Mouse (Mus musculus) heart, adult 11 months (tissue): ENCODE measurements at regions not wholly inside any gene's neighbourhood (a gene's known extent, or its start where the extent isn't known, plus 50 kb on each side); places are given as distances from the start of the nearest gene placed in this dataset.

ENCODE experiments used
- DNase-seq: peaks from one replicate; pipeline ENCODE4 v3.0.0; 2022

DNA sequence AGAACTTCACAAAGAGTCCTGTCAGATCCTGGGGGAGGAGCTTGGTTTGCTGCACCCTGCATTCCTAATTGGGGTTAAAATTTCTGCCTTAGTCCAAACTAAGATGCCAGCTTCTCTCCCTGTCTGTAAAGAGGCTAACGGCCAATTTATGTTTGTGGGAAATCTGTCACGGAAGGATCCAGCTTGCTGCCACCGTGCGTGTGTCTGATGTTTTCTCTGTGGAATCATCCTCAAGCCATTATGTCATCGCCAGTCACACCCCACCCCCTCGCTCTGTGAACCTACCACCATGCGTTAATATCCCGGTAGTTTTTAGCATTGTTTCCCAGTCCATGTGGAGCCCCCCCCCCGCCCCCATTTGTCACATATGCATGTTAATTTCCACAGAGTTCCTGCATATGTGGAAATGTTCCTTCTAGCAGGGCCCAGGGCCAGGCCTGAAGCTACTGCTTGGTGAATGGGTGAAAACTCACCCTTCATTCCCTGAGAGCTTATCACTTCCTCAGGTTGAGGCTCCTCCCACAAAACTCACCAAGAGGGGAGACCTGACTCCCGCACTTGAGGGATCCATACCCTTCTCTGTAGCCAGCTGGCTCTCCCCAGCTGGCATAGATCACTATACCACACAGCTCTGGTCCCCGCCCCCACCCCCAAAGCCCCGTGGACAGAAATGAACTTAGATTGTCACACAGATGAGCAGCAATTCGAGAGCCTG is 233.4 kb downstream of the Bcl11b start:
- DNase-seq: peak; percentile 78

DNA sequence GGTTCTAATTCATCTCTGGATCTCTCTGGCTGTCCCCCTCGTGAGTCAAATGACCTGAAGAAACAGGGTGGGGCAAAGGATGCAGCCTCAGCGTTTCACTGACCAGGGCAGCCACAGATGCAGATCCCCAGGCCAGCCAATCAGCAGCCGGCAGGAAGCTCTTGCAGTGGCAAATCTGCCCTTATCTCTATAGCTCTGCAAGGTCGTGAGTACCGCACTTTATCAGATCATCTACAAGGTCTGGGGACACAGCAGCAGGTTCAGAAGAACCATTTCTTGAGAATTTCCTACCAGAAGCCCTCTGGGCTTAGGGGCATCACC is 232.9 kb downstream of the Bcl11b start:
- peak; percentile 83 for DNase-seq

DNA sequence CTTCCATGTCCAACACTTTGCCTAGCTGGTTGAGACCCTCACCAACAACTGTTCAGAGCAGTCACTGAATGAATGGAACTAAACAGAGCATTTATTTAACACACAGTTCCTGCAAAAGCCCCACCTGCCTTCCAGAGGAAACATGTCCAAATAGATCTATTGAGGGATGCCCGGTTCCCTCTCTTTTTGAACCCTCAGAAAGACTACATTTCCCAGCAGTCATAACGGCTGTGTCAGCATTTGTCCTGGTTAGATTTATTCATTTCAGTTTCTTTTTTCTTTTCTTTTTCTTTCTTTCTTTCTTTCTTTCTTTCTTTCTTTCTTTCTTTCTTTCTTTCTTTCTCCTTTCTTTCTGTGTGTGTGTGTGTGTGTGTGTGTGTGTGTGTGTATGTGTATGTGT is 232.1 kb downstream of the Bcl11b start:
- DNase-seq: no peak

DNA sequence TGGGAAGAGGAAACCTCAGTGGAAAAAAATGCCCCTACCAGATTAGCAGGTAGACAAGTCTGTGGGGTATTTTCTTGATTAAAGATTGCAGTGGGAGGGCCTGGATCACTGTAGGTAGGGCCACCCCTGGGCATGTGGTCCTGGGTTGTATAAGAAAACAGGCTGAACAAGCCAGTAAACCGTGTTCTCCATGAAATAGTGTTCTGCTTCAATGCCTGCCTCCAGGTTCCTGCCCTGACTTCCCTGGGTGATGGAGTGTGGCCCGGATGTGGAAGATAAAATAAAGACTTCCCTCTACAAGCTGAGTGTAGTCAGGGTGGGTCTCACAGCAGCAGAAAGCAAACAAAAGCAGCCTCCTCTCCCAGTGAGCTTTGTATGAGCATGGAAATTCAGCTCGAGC is 231.6 kb downstream of the Bcl11b start:
- DNase-seq: no peak

DNA sequence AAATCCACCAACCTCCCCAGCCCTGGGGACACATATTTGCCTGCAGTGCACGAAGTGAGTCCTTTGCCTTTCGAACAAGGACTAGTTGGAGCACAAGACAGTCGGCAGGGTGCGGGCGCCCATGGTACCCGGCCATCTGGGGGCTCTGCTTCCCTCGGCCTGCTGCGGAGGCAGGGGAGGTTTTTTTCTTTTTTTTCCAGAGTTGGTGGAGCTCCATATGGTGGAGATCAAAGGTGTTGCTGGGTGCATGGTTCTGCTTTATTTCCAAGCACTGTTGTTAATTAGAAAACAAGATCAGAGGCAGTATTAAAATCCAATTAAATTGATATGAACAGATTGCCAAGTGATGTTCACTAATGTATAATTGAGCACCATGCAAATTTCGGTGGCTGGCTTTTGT is 225.4 kb downstream of the Bcl11b start:
- no peak for DNase-seq

DNA sequence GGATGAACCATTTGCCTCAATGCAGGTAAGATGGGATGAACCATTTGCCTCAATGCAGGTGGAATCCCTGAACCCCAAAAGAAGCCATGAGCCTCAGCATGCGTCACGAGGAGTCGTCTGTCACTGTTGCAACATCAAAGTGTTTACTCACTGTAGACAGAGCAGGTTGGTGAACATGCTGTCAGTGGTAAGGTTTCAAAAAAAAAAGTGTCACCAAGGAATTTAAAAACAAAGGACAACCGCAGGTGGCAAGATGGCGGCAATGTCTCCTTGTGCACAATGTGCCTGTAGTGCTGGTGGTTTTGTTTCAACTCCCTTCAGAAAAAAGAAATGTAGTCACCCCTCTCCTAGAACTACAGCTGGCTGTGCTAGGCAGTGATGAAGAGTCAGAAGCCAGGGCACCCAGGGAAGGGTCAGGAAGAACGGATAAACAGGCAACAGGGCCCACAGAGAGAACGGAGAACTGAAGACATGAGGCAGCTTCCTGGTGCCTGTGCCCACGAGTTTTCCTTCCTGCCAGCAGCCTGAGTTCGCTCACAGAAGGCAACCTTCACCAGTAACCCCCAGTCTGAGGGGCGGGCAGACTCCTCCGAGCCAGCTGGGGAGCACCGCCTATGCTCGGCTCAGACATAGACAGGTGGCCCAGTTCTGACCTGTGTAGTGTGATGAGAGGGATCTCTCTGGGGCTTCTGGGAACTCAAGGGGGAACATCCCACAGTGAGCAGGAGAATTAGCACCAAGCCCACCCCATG is 223.9 kb downstream of the Bcl11b start:
- DNase-seq: no peak

DNA sequence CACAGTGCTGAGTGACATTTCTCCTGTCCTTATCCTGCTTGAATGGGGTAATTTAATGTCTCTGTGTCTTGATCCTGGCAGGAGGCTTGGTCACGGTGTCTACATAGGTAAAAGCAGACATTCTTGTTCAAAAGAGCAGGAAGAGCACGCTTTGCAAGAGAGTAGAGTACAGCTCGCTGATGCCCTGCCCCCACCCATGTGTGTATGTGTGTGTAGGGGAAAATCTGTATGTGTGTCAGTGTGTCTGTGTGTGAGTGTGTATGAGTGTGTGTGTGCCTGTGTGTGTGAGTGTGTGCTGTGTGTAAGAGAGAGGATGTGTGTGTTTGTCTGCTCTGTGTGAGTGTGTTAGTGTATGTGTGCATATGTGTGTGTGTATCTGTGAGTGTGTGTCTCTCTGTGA is 221.3 kb downstream of the Bcl11b start:
- DNase-seq: no peak

DNA sequence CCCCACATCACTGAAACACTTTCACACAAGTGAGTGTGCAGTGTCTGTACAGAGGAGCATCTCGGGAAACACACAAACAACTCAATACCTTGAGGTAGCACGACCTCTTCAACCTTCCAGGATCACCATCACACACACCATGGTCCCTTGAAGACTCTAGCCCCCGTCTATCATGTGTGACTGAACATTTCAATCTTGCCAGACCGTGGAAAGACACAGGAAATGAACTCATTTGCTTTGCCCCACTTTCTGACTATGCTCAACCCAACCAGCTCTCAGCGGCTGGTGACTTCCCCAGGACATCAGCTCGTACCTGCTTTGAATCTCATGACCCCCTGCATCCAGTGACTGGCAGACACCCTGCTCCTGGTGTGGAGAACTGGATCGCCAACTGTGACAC is 219.6 kb downstream of the Bcl11b start:
- no peak for DNase-seq

DNA sequence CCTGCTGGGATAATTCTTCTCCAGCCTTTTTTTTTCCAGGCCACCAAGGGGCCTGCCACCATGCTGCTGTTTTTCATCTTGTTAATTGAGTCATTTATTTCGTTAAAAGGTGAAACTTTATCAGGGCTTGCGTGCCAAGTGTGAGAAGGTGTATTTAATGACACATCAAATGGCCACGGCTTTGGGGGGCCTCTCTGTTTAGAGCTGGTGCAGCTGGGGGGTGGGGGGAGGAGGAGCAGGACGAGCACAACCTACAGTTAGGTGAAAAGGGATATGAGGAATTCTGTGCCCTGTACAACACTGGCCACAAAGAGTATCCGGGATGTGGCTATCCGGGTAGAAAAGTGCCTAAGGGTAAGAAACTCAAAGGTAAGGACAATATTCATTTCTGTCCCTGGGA is 213.6 kb downstream of the Bcl11b start:
- no peak for DNase-seq

DNA sequence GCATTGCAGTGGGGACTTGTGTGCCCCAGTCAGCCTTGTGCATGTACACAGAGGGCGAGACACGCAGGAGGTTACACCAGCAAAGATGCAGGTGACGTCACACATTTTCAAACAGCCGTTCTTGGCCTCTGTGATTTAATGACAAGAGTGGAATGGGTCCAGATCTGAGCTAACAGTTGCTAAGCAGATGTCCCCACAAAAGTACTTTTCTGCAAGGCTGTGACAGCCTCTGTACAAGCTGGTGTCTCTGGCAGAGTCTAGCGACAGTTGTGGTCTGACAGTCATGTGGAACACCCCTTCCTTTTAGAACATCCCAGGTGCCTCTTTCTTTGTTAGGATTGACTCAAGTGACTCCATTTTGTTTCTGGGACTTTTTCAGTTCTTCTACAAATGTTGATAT is 203.1 kb downstream of the Bcl11b start:
- no peak for DNase-seq

DNA sequence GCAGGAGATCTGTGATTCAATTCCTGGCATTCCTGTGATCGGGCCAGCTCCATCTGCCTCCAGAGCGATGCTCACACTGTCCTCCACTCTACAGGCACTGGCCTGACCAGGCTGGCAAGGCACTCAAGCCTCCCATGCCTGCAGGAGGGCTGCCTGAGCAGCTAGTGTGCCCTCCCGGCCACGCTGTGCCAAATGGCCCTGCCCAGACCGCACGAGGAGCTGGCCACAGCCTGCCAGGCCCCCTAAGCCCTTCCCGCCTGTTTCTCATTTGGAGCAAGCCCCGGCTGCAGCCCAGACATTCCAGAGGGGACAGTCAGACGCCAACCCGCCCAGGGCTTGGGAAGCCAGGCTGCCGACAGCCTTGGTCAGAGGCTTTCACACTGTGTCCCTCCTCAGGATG is 195.8 kb downstream of the Bcl11b start:
- DNase-seq: peak; percentile 93

DNA sequence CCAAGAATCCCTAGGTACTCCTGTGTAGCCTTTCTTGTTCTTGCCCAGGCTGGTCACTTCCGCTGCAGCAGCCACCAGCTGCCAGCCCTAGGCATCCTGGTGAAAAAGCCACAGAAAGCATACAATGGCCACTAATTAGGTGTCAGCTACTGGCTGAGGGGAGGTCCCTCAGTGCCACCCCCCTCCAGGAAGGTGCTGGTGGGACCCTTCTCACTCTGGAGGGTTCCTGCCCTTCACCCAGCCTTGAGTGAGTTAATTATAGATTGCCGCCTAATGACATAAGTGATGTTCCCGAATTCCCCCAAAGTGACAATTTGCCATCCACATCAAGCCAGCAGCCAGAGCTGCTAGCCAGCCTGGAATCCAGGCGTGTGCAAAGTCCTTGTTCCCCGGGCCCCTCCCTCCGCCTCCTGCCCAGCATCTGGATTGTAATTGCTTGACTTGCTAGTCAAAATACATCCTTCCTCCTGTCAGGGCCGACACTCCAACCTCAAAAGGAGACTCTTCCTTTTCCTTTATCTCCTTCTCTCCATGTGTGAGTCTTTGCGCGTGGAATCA is 195.2 kb downstream of the Bcl11b start:
- DNase-seq: no peak

DNA sequence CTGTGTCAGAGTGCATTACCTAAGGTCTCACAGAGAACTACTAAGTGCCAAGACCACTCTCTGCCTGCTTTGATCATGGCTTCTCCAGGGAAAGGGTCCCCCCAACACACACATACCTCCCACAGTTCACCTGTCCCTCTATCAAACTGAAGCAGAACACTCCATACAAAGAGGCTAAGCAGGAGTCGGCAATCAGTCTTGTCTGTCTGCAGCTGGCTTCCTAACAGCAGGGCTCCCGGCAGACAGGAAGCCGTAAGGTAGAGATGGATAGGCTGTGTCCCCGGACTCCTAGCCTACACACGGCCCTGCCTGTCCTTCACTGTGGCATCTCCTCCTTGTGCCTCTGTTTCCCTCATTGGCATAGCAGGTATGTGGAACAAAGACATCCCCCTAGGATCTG is 192.2 kb downstream of the Bcl11b start:
- DNase-seq: no peak

DNA sequence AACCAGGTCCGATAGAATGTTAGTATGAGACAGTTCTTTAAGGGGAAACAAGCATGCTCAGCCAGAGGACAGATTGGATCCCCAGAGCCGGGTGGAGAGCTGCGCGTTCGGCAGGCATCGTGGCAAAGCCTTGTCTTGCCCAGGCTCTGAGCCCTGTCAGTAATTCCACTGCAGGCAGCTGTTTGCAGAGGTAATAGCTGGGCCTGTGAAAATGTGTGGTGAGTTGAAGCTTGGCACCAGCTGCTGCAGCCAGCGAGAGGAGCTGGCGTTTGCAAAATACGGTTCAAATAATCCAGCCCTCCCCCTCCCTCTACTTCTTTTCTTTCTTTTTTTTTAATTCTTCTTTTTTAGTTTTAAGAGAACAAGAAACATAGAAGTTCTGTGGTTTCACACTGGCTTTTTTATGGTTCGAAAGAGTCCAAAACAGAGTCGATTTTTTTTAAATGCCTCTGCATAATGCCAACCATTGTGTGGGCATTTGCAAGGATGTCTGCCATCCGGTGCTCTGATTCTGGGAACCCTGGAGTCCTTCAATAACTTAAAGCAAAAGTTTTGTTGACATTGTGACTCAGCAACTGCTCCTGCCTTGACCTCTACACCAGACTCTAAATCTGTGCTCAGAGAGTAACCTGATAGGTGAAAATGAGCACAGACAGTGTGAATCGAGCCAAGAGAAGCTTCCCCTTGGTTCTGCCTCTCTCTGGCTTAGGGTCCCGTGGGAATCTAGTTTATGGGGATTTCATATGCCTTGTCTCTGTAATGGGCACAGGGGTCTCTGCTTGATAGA is 190.7 kb downstream of the Bcl11b start:
- DNase-seq: no peak

DNA sequence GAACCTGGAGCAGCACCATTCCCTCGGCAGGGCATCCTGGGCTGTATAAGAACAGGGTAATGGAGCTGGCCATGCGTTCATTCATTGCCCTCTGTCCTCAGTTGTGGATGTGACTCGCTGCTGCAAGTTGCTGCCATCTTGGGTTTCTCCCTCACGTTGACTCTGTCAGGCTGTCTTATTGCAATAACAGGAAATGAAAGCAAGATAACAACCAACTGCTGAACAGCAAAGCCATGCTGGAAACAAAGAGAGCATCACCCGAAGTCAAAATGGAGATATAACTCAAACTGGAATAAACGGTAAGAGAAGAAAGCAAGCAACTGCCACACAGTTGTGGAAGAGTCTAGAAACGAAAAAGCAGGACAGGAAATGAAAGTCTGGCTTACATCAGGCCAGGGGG is 188.5 kb downstream of the Bcl11b start:
- no peak for DNase-seq

DNA sequence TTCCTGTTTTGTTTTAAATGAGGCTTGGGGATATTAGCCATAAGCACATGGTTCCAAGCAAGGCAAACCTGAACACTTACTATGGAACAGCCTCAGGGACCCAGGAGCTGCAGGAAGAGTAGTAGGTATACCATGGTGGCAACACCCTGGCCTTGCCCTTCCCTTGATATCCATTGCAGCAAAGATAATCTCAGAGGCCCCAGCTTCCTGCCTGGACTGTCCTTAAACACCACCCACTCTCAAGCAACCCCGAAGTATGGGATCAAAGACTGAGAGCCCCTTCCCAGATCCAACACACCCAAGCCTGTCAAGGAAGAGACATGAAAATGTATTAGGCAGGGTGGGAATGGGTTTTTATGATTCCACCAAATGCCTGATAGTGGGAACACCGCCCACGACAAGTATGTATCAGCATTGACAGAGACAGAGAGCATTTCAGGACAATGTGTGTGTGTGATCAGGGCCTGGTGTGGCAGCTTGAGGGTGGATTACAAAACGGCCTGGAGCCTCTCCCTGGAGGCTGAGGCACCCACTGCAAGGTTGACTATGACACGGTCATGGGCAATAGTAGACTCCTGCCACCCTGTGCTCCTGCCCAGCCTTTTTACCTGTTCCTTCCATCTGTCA is 179.5 kb downstream of the Bcl11b start:
- DNase-seq: no peak

DNA sequence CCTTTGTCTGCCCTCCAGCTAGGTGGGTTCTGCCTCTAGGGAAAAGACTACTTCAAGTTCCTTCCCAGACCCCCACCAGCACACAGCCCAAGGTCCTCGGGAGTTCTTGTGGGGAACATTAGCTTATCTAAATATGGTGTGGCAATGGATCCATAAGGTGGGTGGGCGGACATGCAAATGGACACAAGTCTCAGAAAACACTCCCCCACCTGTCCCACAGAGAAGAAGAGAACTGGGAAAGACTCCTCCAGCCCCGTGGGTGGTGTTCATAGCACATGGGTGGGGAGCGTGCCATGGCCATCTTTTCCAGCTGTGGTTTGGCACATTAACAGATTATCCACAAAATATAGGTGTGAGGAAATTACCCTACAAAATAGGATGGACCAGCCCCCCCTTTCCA is 177.5 kb downstream of the Bcl11b start:
- DNase-seq: no peak

DNA sequence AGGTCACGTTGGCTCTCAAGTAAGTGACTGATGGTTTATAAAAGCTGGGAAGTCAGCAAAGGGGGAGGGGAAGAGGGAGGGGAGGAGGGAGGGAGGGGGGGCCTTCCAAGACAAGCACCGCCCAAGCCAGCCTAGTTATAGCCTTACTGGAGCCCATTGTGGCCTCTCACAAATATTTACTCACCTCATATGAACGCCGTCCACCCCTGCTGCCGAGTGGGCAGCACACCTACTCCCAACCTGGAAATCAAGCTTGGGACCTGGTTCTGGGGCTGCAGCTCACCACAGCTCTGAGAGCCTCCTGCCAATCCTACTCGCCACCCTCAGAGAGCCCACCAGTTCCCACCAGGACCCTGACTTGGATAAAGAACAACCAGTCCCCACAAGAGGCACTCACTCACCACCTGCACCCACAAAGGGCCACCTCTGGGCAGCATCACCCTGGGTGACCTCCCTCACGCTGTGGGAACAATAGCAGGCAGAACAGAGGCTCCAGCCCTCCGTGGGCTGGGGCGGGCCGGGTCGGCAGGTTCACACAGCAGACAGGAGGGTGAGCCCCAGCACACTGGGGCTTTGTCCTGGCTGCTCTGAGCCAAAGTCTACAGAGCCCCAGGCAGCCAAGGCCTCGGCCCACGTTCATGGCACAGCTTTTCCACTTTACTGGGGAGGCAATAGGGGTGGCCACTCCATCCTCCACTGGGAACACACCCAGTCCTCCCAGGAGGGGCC is 171.8 kb downstream of the Bcl11b start:
- no peak for DNase-seq

DNA sequence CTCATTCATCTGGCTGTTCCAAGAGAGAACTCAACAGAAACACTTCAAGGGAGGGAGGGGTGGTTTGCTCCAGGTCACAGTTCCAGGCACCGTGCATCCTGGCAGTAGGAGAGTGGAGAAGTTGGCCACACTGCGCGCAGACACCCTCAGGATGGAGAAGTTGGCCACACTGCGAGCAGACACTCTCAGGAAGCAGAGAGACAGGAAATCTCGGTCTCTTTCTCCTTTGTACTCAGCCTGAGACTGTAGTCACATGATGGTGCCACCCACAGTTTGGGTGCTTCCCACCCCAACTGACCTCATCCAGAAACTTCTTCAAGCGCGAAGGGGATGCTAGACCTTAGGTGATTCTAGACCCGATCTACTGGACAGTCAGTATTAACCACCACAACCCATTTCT is 170.4 kb downstream of the Bcl11b start:
- DNase-seq: no peak

DNA sequence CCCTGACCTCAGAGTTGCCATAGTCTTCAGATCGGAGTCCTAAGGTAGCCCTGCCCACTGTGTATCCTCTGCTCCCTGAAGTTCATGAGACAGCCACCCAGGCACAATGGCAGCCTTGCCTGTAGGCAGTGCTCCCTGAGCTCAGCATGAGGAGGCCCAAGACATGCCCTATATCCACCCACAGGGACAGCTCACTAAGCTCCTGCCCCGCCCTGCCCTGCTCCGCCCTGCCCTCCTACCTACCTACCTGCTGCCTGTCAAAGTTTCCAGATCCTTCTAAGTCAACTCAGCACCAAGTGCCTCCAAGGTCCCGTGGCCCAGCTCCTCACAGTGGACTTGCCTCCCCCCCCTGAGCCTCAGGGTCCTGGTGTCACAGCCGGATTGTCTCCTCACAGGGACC is 168.9 kb downstream of the Bcl11b start:
- no peak for DNase-seq

DNA sequence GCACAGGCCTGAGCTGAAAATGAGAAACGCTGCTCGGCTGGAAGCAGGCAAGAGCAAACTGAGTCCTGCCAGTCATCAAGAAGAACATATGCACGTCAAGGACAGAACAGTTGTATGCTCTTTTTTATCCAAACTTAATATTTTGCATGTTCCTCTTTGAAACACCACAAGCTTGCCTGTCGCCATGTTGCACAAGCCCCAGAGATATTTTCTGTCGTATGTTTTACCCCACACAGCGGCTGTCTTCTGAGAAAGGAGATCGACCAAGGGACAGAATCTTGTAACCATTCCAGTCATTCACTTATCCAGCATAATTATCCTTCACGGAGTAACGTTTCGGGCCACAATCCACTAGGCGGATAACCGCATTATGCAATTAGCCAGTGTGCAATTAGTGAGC is 165.7 kb downstream of the Bcl11b start:
- DNase-seq: no peak

DNA sequence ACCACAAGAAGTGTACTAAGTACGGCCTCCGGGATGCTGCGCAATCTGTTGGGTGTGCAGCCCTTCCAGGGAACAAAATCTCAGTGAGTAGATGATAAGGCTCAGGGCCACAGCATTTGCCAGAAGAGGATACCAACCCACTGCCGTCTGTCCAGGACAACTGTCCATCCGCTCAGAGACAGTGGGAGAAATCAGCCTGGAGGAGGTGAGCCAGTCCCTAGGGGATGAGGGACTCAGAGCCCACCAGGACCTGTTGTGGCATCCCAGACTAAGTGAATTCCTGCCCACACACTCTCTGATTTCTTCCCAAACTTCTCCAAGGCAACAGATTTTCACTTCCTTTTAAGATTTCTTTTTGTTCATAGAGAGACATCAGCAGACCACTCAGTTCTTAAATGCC is 158.8 kb downstream of the Bcl11b start:
- DNase-seq: peak; percentile 57

DNA sequence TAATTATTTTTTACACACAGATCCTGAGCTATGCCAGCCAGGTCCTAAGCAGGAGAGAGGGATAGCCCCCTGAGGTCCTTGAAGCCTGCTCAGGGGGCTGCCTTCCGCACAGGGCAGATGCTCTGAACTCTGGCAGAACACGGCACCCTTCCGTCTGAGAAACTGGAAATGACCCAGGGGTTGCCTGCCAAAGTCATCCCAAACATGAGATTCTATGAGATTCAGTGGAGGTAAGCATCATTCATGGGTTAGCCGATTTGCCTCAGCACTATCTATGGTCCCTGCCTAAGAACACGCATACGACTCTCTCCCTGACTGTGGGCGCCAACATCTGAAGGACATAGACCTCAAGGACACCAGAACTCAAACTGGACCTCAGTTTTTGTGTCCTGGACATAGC is 152.8 kb downstream of the Bcl11b start:
- peak; percentile 60 for DNase-seq
